Mouse (Mus musculus): Measurements from ENCODE around the gene Cbln3. TPM values are rescaled to one million over a fixed set of nuclear protein-coding genes. Genes with fewer than 3 reads are reported as not detected.

The Cbln3 gene
- total RNA-seq, 1 experiment from 2014 or later = 0.05 TPM

Other genes with a start within 250 kb of the Cbln3 start
- 14.3 and 35.2 TPM in 2 replicates for gene Ipo4, start 248.4 kb downstream of the Cbln3 start, total RNA-seq (2017)
- 1.8 and 8.2 TPM in 2 replicates for gene Gm49378, start 246.5 kb downstream of the Cbln3 start, total RNA-seq (2017)
- 48.5 and 55.1 TPM in 2 replicates for gene Tm9sf1, start 240.6 kb downstream of the Cbln3 start, total RNA-seq (2017)
- 0.40 and 0.94 TPM in 2 replicates for gene Tssk4, start 234.2 kb downstream of the Cbln3 start, total RNA-seq (2017)
- 29.1 and 31.1 TPM in 2 replicates for gene Mdp1, start 223.9 kb downstream of the Cbln3 start, total RNA-seq (2017)
- 30.7 and 38.3 TPM in 2 replicates for gene Gmpr2, start 212.5 kb downstream of the Cbln3 start, total RNA-seq (2017)
- 209 and 317 TPM in 2 replicates for gene Nedd8, start 212.3 kb downstream of the Cbln3 start, total RNA-seq (2017)
- gene Tinf2, start 202.6 kb downstream of the Cbln3 start, total RNA-seq (2017) = 27.3 and 34.1 TPM in 2 replicates
- gene Tgm1, start 170.5 kb downstream of the Cbln3 start, total RNA-seq (2017) = 1.3 and 5.8 TPM in 2 replicates
- gene Rabggta, start 162.1 kb downstream of the Cbln3 start, total RNA-seq (2017) = 17.2 and 17.9 TPM in 2 replicates
- gene Dhrs1, start 138.7 kb downstream of the Cbln3 start, total RNA-seq (2017) = 25.3 TPM in 2 replicates
- gene Nop9, start 138.7 kb downstream of the Cbln3 start, total RNA-seq (2017) = 16.6 and 20.9 TPM in 2 replicates
- gene Cideb, start 125.9 kb downstream of the Cbln3 start, total RNA-seq (2017) = not detected in 2 replicates
- 0.60 and 0.63 TPM in 2 replicates for gene Ltb4r2, start 123.0 kb downstream of the Cbln3 start, total RNA-seq (2017)
- 4.0 and 11.2 TPM in 2 replicates for gene Ltb4r1, start 118.4 kb downstream of the Cbln3 start, total RNA-seq (2017)
- gene Adcy4, start 100.3 kb downstream of the Cbln3 start, total RNA-seq (2017) = 1.0 and 2.2 TPM in 2 replicates
- gene Ripk3, start 95.5 kb downstream of the Cbln3 start, total RNA-seq (2017) = 23.8 and 47.9 TPM in 2 replicates
- 0.31 and 0.35 TPM in 2 replicates for gene Nfatc4, start 61.2 kb downstream of the Cbln3 start, total RNA-seq (2017)
- 13.0 and 13.1 TPM in 2 replicates for gene Nynrin, start 30.4 kb downstream of the Cbln3 start, total RNA-seq (2017)
- gene Khnyn, start 555 bp upstream of the Cbln3 start, total RNA-seq (2017) = 40.6 and 50.5 TPM in 2 replicates
- gene Sdr39u1, start 15.9 kb upstream of the Cbln3 start, total RNA-seq (2017) = 10.3 and 27.3 TPM in 2 replicates
- gene Cma1, start 60.3 kb upstream of the Cbln3 start, total RNA-seq (2017) = 0.88 TPM in 1 of 2 replicates, not detected in the other
- not detected in 2 replicates for gene Cma2, start 66.6 kb upstream of the Cbln3 start, total RNA-seq (2017)
- not detected in 2 replicates for gene Mcpt1, start 133.6 kb upstream of the Cbln3 start, total RNA-seq (2017)
- gene Mcpt9, start 146.1 kb upstream of the Cbln3 start, total RNA-seq (2017) = not detected in 2 replicates
- gene Mcpt2, start 157.6 kb upstream of the Cbln3 start, total RNA-seq (2017) = not detected in 2 replicates
- not detected in 2 replicates for gene Mcpt4, start 177.9 kb upstream of the Cbln3 start, total RNA-seq (2017)
- 12.9 and 61.9 TPM in 2 replicates for gene Mcpt8, start 200.9 kb upstream of the Cbln3 start, total RNA-seq (2017)
- 140 and 219 TPM in 2 replicates for gene Ctsg, start 218.2 kb upstream of the Cbln3 start, total RNA-seq (2017)
- not detected in 2 replicates for gene Gzme, start 236.2 kb upstream of the Cbln3 start, total RNA-seq (2017)
- not detected in 2 replicates for gene Gzmd, start 248.2 kb upstream of the Cbln3 start, total RNA-seq (2017)